Mouse (Mus musculus): ENCODE measurements around the gene Inpp5b. TPM values are rescaled to one million over a fixed set of nuclear protein-coding genes. Genes with fewer than 3 reads are reported as not detected.

The Inpp5b gene
- total RNA-seq (2018; cell fraction: chromatin; rRNA removed) = 100 to 1,000 TPM in 8 of 26 experiments, 10 to 100 TPM in 18; 21.2 to 240 (median 86.4) TPM
- 10 to 100 TPM; 14.1 to 43.3 (median 24.3) TPM for total RNA-seq (2018; cell fraction: cytosol; rRNA removed)
- total RNA-seq (2018; cell fraction: nucleus; rRNA removed) = 100 to 1,000 TPM in 3 of 26 experiments, 10 to 100 TPM in 23; 23.7 to 144 (median 56.6) TPM
- polyA plus RNA-seq (2018) = 20.2 to 23.6 TPM (median 22.9 TPM) in 3 replicates

DNA sequence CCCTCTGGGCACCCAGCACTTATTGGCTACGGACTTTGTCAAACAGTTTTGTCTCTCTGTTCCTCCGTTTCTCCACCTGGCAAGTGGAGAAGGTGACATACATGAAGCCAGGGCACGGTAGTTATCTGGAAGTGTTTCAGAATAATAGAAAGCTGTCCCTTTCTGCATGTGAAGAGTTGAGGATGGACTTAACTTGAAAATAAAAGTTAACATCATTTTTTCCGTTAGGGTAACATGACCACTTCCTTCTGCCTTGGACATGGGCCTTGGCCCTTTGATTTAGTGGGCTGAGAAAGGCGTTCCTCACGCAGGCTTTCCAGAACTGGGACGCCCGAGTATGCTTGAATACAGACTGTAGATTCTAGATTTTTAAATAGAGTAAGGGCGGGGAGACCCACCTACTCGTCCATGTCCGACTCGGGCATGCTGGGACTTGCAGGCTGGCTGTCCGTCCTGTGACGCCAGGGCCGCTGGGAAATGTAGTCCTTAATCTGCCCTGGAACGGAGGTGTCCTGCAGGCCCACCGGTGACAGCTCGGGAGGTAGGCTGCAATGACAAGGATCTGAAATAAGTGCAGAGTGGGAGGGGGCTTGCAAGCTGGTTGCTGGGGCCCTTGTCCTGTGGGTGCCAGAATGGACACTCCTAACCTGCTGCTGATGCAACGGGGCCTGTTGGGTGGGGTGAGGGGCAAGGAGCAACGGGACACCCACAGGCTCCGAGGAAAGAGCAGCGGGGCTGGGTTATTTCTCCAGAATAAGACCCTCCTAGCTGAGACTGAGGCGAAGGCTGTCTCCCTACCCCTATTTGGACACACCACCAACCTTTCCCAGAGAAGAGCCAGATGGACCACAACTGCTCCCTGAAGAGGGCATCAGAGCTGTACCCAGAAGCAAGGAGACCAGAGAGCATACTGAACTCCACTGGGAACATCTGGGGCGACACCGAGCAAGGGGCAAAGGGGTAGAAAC, at the start of gene Inpp5b:
TSS of gene Inpp5b (plus strand) at position 475 of the 968 bp plus-strand sequence.
- WGBS (ENCODE audit: missing documents) = 6% methylated on average over 24 of the region's 25 CpGs
- H3K27ac ChIP-seq = peak within 1 kb of the TSS; percentile 80

DNA sequence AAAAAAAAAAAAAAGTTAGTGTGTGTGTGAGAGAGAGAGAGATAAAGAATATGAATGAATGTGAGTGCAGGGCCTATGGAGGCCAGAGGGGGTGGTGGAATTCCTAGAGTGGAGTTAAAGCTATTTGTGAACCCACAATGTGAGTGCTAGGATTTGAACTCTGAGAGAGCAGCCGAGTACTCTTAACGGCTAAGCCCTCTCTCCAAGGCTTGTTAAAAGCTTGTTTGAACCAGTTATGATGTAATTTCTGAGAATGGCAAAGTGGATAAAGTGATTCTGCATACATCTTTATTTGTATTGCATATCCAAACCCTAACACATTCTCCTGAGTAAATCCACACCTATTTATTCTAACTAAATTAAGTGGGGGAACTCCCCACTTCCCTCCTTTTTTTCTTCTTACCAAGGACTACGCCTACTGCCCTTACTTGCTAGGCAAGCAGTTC, 49.2 kb upstream of the Inpp5b start:
- WGBS (ENCODE audit: missing documents) = 56% methylated on average over 3 of the region's 3 CpGs
- Histone ChIP-seq H3K36me3 (ENCODE audit: inconsistent target) (no peaks in the 10 kb centered on the region), H3K79me2 (ENCODE audit: inconsistent target) (peaks cover 73% of the 10 kb centered on the region), H3K27ac (peak overlapping the region; percentile 59), H3K4me3 (ENCODE audit: inconsistent target) (peak overlapping the region; percentile 76)

More for the DNA sequence above, at the start of gene Inpp5b:
- Histone ChIP-seq H3K79me2 (ENCODE audit: inconsistent target) (peaks cover 10% of the 10 kb centered on the region; the same call in 1 of the 2 replicates), H3K36me3 (ENCODE audit: inconsistent target) (peaks cover 11% of the 10 kb centered on the region; the same call in 1 of the 2 replicates), H3K4me3 (ENCODE audit: inconsistent target) (peak within 1 kb of the TSS; percentile 88)

DNA sequence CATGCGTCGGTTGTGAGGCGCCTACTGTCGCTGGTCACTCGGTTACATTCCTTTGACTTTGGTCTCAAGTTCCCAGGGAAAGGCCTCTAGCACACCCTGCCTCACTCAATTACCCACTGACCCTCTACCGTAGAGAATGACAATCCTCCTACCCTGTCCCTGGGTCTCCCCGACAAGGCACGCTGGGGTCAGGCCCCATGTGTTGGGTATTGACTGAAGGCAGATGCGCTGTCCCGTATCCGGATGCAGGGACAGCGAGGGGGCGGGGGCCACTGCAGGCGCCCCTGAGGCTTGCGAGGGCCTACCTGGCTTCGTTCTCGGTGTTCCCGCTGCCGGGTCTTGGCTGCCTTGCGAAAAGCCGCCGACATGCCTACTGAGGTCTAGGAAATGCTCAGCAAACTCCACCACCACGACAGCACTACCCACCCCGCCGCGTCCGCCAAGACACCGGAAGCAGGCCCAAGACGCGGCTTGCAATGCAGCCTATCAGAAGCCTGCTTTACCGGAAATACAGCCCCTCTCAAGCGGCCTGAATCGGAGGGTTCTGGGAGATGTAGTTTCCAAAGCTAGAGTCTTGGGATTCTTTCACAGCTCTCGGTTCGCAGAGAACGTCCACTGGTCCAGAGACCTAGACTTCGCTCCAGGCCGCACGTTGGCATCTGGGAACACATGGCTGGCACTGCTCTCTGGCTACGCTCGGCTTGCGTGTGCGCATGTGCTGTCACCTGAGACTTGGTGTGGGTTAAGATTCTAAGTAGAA, 48.3 kb upstream of the Inpp5b start, which contains the start of gene Utp11:
TSS of gene Utp11 (minus strand) at position 466 of the 760 bp plus-strand sequence.
- Histone ChIP-seq H3K36me3 (ENCODE audit: inconsistent target) (no peaks in the 10 kb centered on the region), H3K27ac (peak within 1 kb of the TSS; percentile 59), H3K79me2 (ENCODE audit: inconsistent target) (peaks cover 67% of the 10 kb centered on the region), H3K4me3 (ENCODE audit: inconsistent target) (peak within 1 kb of the TSS; percentile 76)
- WGBS (ENCODE audit: missing documents) = under 1% methylated on average over 41 of the region's 43 CpGs

- Histone ChIP-seq H3K4me3 (ENCODE audit: inconsistent target) (no peak overlapping the region), H3K79me2 (ENCODE audit: inconsistent target) (peaks cover 54% of the 10 kb centered on the region), H3K36me3 (ENCODE audit: inconsistent target) (no peaks in the 10 kb centered on the region), H3K27ac (no peak overlapping the region)
- 100% methylated on average over 1 of the region's 2 CpGs for WGBS (ENCODE audit: missing documents)
Observed at GRCm38 (mm10) chr4:124694572-124694971, 47.1 kb upstream of the Inpp5b start.

- H3K79me2 ChIP-seq (ENCODE audit: inconsistent target) = peaks cover 43% of the 10 kb centered on the region
- 2% methylated on average over 17 of the region's 18 CpGs for WGBS (ENCODE audit: missing documents)
- no peaks in the 10 kb centered on the region for H3K36me3 ChIP-seq (ENCODE audit: inconsistent target)
- H3K27ac ChIP-seq = peak overlapping the region; percentile 88
- H3K4me3 ChIP-seq (ENCODE audit: inconsistent target) = peak overlapping the region; percentile 65
Observed at GRCm38 (mm10) chr4:124695786-124696516, 45.7 kb upstream of the Inpp5b start.

DNA sequence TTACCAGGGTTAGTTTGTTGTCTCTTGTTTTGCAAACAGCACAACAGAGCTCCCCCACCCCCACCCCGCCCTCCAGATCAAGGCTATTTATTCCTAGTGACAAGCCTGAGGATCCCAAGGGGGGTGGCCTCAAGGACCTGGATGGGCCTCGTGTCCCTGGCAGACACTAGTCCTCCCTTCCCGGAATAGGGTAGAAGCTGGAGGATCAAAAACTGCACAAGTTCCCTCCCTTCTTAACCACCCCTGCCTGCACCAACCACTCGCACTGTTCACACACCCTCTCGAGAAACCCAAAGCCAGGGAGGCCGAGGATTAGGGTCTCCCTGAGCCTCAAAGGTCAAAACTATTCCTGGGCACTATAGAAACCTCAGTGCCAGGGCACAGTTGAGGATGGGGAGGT, 41.9 kb upstream of the Inpp5b start:
- H3K27ac ChIP-seq = peak overlapping the region; percentile 58
- H3K79me2 ChIP-seq (ENCODE audit: inconsistent target) = peaks cover 55% of the 10 kb centered on the region
- 50% methylated on average over 5 of the region's 6 CpGs for WGBS (ENCODE audit: missing documents)
- H3K4me3 ChIP-seq (ENCODE audit: inconsistent target) = peak overlapping the region; percentile 4; the same call in 1 of the 2 replicates
- no peaks in the 10 kb centered on the region for H3K36me3 ChIP-seq (ENCODE audit: inconsistent target)

- Histone ChIP-seq H3K36me3 (ENCODE audit: inconsistent target) (no peaks in the 10 kb centered on the region), H3K79me2 (ENCODE audit: inconsistent target) (peaks cover 56% of the 10 kb centered on the region), H3K27ac (peak within 1 kb of the TSS; percentile 99), H3K4me3 (ENCODE audit: inconsistent target) (peak within 1 kb of the TSS; percentile 94)
- 2% methylated on average over 52 of the region's 59 CpGs for WGBS (ENCODE audit: missing documents)
Observed at GRCm38 (mm10) chr4:124700248-124700971, 41.2 kb upstream of the Inpp5b start, which contains the start of gene Fhl3. TSS of gene Fhl3 (plus strand) at chr4:124700701.

DNA sequence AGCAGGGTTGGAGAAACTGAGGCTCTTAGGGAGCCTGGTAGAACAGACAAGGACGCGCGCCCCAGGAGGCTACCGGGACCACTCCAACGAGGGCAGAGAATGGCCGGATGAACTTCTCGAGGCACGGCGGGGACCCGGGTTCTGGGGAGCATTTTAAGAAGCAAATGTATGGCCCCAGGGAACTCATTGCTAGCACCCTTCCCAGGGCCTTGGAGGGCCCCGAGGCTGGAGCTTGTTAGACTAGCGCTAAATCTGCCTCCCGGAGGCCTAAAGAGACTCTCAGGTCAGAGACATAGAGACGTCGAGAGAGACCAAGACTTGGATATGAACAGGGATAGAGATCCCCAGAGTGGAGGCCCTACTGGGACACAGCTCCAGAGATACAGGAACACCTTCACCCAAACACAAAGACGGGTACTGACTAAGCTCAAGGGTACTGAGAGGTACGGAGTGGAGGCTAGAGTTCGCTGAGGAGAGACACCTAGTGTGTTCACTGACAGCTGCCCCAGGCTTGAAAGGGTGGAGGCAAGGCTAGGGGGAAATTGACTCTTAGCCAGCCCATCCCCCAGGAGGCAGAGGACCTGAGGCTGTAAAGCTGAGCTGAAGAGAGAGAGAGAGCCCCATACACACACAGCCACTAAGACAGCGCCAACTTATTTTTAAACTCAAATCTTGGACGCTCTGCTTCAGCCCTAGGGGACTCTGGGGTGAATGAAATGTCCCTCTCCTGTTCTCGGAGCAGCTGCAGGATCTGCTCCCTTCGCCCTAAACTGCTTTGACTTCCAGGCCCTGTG, 40.4 kb upstream of the Inpp5b start:
- H3K27ac ChIP-seq = peak overlapping the region; percentile 99
- H3K4me3 ChIP-seq (ENCODE audit: inconsistent target) = peak overlapping the region; percentile 94
- WGBS (ENCODE audit: missing documents) = 9% methylated on average over 22 of the region's 22 CpGs
- H3K36me3 ChIP-seq (ENCODE audit: inconsistent target) = peaks cover 3% of the 10 kb centered on the region; the same call in 1 of the 2 replicates
- H3K79me2 ChIP-seq (ENCODE audit: inconsistent target) = peaks cover 64% of the 10 kb centered on the region

DNA sequence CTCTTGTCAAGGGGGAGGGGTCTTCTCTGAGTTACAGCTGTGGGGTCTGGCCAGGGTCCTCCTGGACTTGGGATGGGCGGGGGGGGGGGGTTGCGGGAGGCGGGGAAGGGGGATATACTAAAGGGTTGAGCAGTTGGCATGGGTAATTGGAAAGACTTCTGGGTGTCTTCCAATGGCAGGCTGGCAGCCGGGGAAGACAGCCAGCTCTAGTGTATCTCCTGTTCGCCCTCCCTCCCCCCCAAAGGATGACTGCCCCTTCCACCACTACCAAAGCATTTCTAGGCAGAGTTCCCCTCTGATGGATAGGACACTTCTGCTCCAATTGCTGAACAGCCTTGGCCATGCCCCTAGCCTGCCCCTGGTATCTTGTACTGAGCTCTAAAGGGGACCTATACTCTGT, 39.7 kb upstream of the Inpp5b start:
- peak overlapping the region; percentile 94 for H3K4me3 ChIP-seq (ENCODE audit: inconsistent target)
- H3K79me2 ChIP-seq (ENCODE audit: inconsistent target) = peaks cover 64% of the 10 kb centered on the region
- 85% methylated on average over 2 of the region's 5 CpGs for WGBS (ENCODE audit: missing documents)
- H3K27ac ChIP-seq = peak overlapping the region; percentile 99
- H3K36me3 ChIP-seq (ENCODE audit: inconsistent target) = peaks cover 9% of the 10 kb centered on the region; the same call in 1 of the 2 replicates

DNA sequence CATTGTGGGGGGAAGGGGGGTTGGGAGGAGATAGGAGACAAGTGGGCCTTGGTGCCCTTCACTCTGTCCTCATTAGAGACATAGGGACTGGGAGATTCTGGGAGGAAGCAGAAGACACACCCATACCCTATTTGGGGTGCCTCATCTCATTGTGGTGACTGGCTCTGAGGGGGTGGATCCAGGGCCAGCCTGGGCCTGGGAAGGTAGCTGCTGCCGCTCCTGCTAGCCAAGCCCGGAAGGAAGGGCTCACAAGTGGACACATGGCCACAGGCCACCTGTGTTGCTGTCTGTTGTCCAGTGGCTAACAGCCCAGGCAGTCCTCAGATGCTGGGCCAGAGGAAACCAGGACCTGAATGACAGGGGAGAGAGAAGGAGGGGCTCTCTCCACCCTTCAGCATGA, 38.2 kb upstream of the Inpp5b start:
- Histone ChIP-seq H3K27ac (peak overlapping the region; percentile 99), H3K79me2 (ENCODE audit: inconsistent target) (peaks cover 65% of the 10 kb centered on the region), H3K36me3 (ENCODE audit: inconsistent target) (peaks cover 9% of the 10 kb centered on the region; the same call in 1 of the 2 replicates), H3K4me3 (ENCODE audit: inconsistent target) (peak overlapping the region; percentile 35)
- WGBS (ENCODE audit: missing documents) = 8% methylated on average over 2 of the region's 2 CpGs

GRCm38 (mm10) chr4:124703881-124704796, 37.5 kb upstream of the Inpp5b start:
- peak overlapping the region; percentile 35 for H3K4me3 ChIP-seq (ENCODE audit: inconsistent target)
- WGBS (ENCODE audit: missing documents) = 33% methylated on average over 6 of the region's 6 CpGs
- peaks cover 9% of the 10 kb centered on the region; the same call in 1 of the 2 replicates for H3K36me3 ChIP-seq (ENCODE audit: inconsistent target)
- peak overlapping the region; percentile 99 for H3K27ac ChIP-seq
- H3K79me2 ChIP-seq (ENCODE audit: inconsistent target) = peaks cover 65% of the 10 kb centered on the region

Measured in macrophage (primary cell).